Mouse (Mus musculus) liver, embryonic 16.5 days (tissue): ENCODE results near the gene Stat4. TPM values are rescaled to one million over a fixed set of nuclear protein-coding genes. Genes with fewer than 3 reads are reported as not detected.
A peak's percentile ranks its signal among the peaks of the same experiment; 100 is the strongest.

Source experiments
- ATAC-seq: fragments of 200-750 bp; cut with Nextera tagmentation; 2 replicates; pipeline ENCODE4 v1.8.0; 2017; ENCODE audit warnings: low read depth, mild to moderate bottlenecking, moderate number of reproducible peaks, moderate library complexity
- H3K27ac ChIP-seq: fragments of 300-500 bp; sonication (generic); 2 replicates; pipeline ENCODE4 v1.5.1; 2014; ENCODE audit warnings: mild to moderate bottlenecking, low read length
- H3K27me3 ChIP-seq: fragments of 300-500 bp; sonication (generic); 2 replicates; pipeline ENCODE4 v1.6.1; 2014; ENCODE audit warnings: low read depth, low read length, mixed read lengths; ENCODE audit not compliant: control insufficient read depth, insufficient read depth
- H3K36me3 ChIP-seq: fragments of 300-500 bp; sonication (generic); 2 replicates; pipeline ENCODE4 v1.6.1; 2014; ENCODE audit warnings: mild to moderate bottlenecking; ENCODE audit not compliant: control insufficient read depth, insufficient read depth
- H3K4me1 ChIP-seq: fragments of 300-500 bp; sonication (generic); 2 replicates; pipeline ENCODE4 v1.6.1; 2014; ENCODE audit warnings: low read depth, low read length, mixed read lengths; ENCODE audit not compliant: control insufficient read depth
- H3K4me2 ChIP-seq: fragments of 300-500 bp; sonication (generic); 2 replicates; pipeline ENCODE4 v1.6.1; 2014; ENCODE audit warnings: low read depth, low read length, mixed read lengths
- H3K4me3 ChIP-seq: fragments of 300-500 bp; sonication (generic); 2 replicates; pipeline ENCODE4 v1.5.1; 2014; ENCODE audit warnings: low read depth, mild to moderate bottlenecking, low read length
- H3K9ac ChIP-seq: fragments of 300-500 bp; sonication (generic); 2 replicates; pipeline ENCODE4 v1.6.1; 2014; ENCODE audit warnings: low read depth, low read length
- H3K9me3 ChIP-seq: fragments of 300-500 bp; sonication (generic); replicated peaks from 2 replicates; pipeline ENCODE4 v1.6.1; 2016; ENCODE audit warnings: low read length; ENCODE audit not compliant: control insufficient read depth
- WGBS: fragments of 180-500 bp; shearing (Covaris S2); extraction: QIAGEN DNeasy Blood & Tissue Kit; methylation state at CpG from one replicate; pipeline ENCODE4 v1.1.7; 2014; ENCODE audit not compliant: insufficient replicate concordance; 5-methylcytosine and 5-hydroxymethylcytosine counted together
- polyA plus RNA-seq: library from polyadenylated mRNA; unstranded; fragments of >200 nt; fragmentation: Nextera tagmentation; extraction: Ambion mirVana; gene quantifications from 2 replicates; pipeline ENCODE4 v1.2.1, GENCODE M21; 2015

Stat4 gene
- polyA plus RNA-seq, 1 experiment from 2014 or later = 1.6 TPM

GRCm38 (mm10) chr1:52119691-52120090, 132.7 kb downstream of the Stat4 start:
- Histone ChIP-seq H3K4me2 (peak overlapping the region; percentile 70), H3K9ac (peak overlapping the region; percentile 74), H3K27ac (peak overlapping the region; percentile 73), H3K36me3 (no peaks in the 10 kb centered on the region), H3K27me3 (no peaks in the 10 kb centered on the region), H3K4me3 (peak overlapping the region; percentile 77), H3K9me3 (no peaks in the 10 kb centered on the region), H3K4me1 (peaks cover 15% of the 10 kb centered on the region)
- WGBS = under 1% methylated on average over 20 of the region's 20 CpGs
- peak; percentile 24; the same call in 1 of the 2 replicates for ATAC-seq

- peak overlapping the region; percentile 70 for H3K4me2 ChIP-seq
- no peak overlapping the region for H3K27ac ChIP-seq
- H3K4me1 ChIP-seq = peaks cover 15% of the 10 kb centered on the region
- 27% methylated on average over 10 of the region's 10 CpGs for WGBS
- no peaks in the 10 kb centered on the region for H3K36me3 ChIP-seq
- peak overlapping the region; percentile 74 for H3K9ac ChIP-seq
- no peak for ATAC-seq
- no peaks in the 10 kb centered on the region for H3K9me3 ChIP-seq
- no peaks in the 10 kb centered on the region for H3K27me3 ChIP-seq
- peak overlapping the region; percentile 77 for H3K4me3 ChIP-seq
These were observed 133.2 kb downstream of the Stat4 start for GRCm38 (mm10) chr1:52120191-52120590.

GRCm38 (mm10) chr1:52121052-52121451, 134.1 kb downstream of the Stat4 start:
- Histone ChIP-seq H3K4me2 (no peak overlapping the region), H3K36me3 (no peaks in the 10 kb centered on the region), H3K4me1 (peaks cover 15% of the 10 kb centered on the region), H3K27ac (no peak overlapping the region), H3K9ac (no peak overlapping the region), H3K27me3 (no peaks in the 10 kb centered on the region), H3K9me3 (no peaks in the 10 kb centered on the region), H3K4me3 (no peak overlapping the region; the same call in 1 of the 2 replicates)
- no peak for ATAC-seq
- 67% methylated on average over 3 of the region's 3 CpGs for WGBS

- no peak overlapping the region for H3K4me2 ChIP-seq
- no peaks in the 10 kb centered on the region for H3K9me3 ChIP-seq
- WGBS = 59% methylated on average over 3 of the region's 3 CpGs
- H3K27me3 ChIP-seq = no peaks in the 10 kb centered on the region
- no peak overlapping the region for H3K9ac ChIP-seq
- peak; percentile 21; the same call in 1 of the 2 replicates for ATAC-seq
- H3K4me3 ChIP-seq = no peak overlapping the region
- peaks cover 9% of the 10 kb centered on the region for H3K4me1 ChIP-seq
- H3K27ac ChIP-seq = no peak overlapping the region
- peaks cover 4% of the 10 kb centered on the region; the same call in 1 of the 2 replicates for H3K36me3 ChIP-seq
These were observed 137.9 kb downstream of the Stat4 start for GRCm38 (mm10) chr1:52124818-52125217.

GRCm38 (mm10) chr1:52127350-52127749, 140.4 kb downstream of the Stat4 start:
- Histone ChIP-seq H3K9ac (no peak overlapping the region), H3K4me2 (no peak overlapping the region), H3K27ac (no peak overlapping the region), H3K4me1 (no peaks in the 10 kb centered on the region), H3K27me3 (no peaks in the 10 kb centered on the region), H3K36me3 (peaks cover 4% of the 10 kb centered on the region), H3K9me3 (no peaks in the 10 kb centered on the region), H3K4me3 (no peak overlapping the region)
- WGBS = 75% methylated on average over 6 of the region's 6 CpGs
- no peak for ATAC-seq

- Histone ChIP-seq H3K4me1 (no peaks in the 10 kb centered on the region), H3K9ac (no peak overlapping the region), H3K36me3 (peaks cover 10% of the 10 kb centered on the region), H3K27ac (no peak overlapping the region), H3K9me3 (no peaks in the 10 kb centered on the region), H3K4me3 (no peak overlapping the region), H3K27me3 (no peaks in the 10 kb centered on the region), H3K4me2 (no peak overlapping the region)
- WGBS = 62% methylated on average over 6 of the region's 6 CpGs
- ATAC-seq = no peak
These were observed 142.8 kb downstream of the Stat4 start for GRCm38 (mm10) chr1:52129794-52130193.

GRCm38 (mm10) chr1:52131787-52132377, 144.9 kb downstream of the Stat4 start:
- WGBS = 81% methylated on average over 11 of the region's 11 CpGs

GRCm38 (mm10) chr1:52133254-52133653, 146.3 kb downstream of the Stat4 start:
- no peaks in the 10 kb centered on the region for H3K4me1 ChIP-seq
- no peaks in the 10 kb centered on the region for H3K9me3 ChIP-seq
- peaks cover 6% of the 10 kb centered on the region for H3K36me3 ChIP-seq
- no peak overlapping the region for H3K4me2 ChIP-seq
- H3K27ac ChIP-seq = no peak overlapping the region
- 83% methylated on average over 8 of the region's 8 CpGs for WGBS
- H3K4me3 ChIP-seq = no peak overlapping the region
- H3K9ac ChIP-seq = no peak overlapping the region
- H3K27me3 ChIP-seq = no peaks in the 10 kb centered on the region
- no peak for ATAC-seq

More at GRCm38 (mm10) chr1:52131787-52132377, 144.9 kb downstream of the Stat4 start:
- H3K4me2 ChIP-seq = no peak overlapping the region
- no peaks in the 10 kb centered on the region for H3K9me3 ChIP-seq
- H3K27me3 ChIP-seq = no peaks in the 10 kb centered on the region
- H3K27ac ChIP-seq = no peak overlapping the region
- H3K36me3 ChIP-seq = peaks cover 6% of the 10 kb centered on the region
- no peak for ATAC-seq
- H3K9ac ChIP-seq = no peak overlapping the region
- no peaks in the 10 kb centered on the region for H3K4me1 ChIP-seq
- H3K4me3 ChIP-seq = no peak overlapping the region

GRCm38 (mm10) chr1:52137292-52137691, 150.3 kb downstream of the Stat4 start:
- H3K36me3 ChIP-seq = peaks cover 6% of the 10 kb centered on the region
- WGBS = 77% methylated on average over 16 of the region's 16 CpGs
- ATAC-seq = no peak

More at GRCm38 (mm10) chr1:52137292-52137691, 150.3 kb downstream of the Stat4 start:
- Histone ChIP-seq H3K4me1 (no peaks in the 10 kb centered on the region), H3K27ac (no peak overlapping the region), H3K9ac (no peak overlapping the region), H3K4me3 (no peak overlapping the region), H3K4me2 (no peak overlapping the region), H3K27me3 (no peaks in the 10 kb centered on the region), H3K9me3 (no peaks in the 10 kb centered on the region)
